Mouse (Mus musculus): ENCODE measurements at regions not wholly inside any gene's neighbourhood (a gene's known extent, or its start where the extent isn't known, plus 50 kb on each side); places are given as distances from the start of the nearest gene placed in this dataset.

DNA sequence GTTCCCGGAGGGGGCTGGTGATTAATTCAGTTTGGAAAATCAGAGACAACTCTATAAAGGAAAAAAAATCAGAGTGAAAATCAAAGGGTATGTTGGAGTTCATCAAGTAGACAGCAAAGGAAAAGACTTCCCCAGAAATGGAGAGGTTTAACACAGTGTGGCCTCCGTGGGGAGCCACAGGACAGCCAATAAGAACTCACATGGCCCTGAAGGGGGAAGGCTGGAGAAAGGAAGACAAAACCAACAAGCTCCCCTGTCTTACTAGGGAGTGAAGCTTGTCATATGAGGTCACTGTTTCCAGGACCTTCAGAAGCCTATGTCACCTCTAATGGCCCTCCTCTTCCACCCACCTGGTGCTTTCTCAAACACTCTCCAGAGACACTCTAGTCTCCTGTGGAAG is 187.1 kb upstream of the Nckap5 start:
- no peak for TF ChIP-seq MAFK (IDR thresholded peaks at IDR 0.05; ENCODE audit: insufficient read depth, low read depth, low read length)
- TF ChIP-seq ZNF384 (IDR thresholded peaks at IDR 0.05; ENCODE audit: low read depth, low read length) = no peak

All from ES-E14 (cell line).